Mouse (Mus musculus): ENCODE results near the gene Cic.

The Cic gene

GRCm38 (mm10) chr7:25284766-25285165 lies 17.3 kb downstream of the Cic start:
- DNase-seq = no peak

GRCm38 (mm10) chr7:25285511-25286238 lies 18.2 kb downstream of the Cic start:
- no peak for DNase-seq

DNA sequence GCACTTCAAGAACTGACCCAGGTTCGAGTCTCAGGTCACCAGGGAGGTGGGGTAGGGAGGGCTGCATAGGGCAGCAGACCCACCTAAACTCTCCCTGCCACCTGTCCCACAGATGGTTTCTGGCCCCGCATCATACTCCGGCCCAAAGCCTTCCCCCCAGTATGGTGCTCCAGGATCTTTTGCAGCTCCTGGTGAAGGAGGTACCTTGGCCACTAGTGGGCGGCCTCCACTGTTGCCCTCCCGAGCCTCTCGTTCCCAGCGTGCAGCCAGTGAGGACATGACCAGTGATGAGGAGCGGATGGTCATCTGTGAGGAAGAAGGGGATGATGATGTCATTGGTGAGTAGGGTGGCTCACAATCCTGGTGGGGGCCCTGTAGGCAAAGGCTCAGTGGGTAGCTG lies 19.5 kb downstream of the Cic start:
- DNase-seq = no peak

DNA sequence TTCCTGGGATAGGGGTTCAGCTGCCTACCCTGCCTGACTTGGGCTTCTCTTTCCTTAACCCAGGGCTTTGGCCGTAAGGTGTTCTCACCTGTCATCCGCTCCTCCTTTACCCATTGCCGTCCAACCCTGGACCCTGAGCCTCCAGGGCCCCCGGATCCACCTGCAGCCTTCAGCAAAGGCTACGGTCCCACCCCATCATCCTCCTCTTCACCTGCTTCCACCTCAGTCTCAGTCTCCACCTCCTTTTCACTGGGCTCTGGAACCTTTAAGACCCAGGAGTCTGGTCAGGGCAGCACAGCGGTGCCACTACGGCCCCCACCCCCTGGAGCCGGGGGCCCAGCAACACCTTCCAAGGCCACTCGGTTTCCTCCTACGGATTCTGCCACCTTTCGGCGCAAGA lies 20.5 kb downstream of the Cic start:
- DNase-seq = no peak

DNA sequence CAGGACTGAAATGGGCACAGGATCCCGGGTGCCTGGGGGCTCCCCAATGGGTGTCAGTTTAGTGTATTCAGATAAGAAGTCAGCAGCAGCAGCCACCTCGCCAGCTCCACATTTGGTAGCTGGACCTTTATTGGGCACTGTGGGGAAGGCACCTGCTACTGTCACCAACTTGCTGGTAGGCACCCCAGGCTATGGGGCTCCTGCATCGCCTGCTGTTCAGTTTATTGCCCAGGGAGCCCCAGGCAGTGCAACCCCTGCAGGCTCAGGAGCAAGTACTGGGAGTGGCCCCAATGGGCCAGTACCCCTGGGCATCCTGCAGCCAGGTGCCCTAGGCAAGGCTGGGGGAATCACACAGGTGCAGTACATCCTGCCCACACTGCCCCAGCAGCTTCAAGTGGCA lies 21.2 kb downstream of the Cic start:
- no peak for DNase-seq

- no peak for DNase-seq
Measured at GRCm38 (mm10) chr7:25289925-25290324, 22.4 kb downstream of the Cic start.

DNA sequence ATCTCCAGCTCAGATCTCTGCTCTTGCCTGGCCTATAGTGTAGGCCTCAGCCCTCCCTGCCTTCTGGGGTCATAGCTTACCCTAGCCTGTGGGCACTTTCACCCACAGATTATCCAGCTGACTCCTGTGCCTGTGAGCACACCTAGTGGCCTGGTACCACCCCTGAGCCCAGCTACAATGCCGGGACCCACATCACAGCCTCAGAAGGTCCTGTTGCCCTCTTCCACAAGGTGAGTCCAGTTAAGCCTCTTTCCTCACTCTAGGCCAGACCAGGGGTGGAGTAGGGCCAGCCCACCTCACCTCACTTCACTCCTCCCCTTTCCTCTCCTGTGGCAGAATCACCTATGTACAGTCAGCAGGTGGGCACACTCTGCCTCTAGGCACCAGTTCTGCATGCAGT lies 23.0 kb downstream of the Cic start:
- no peak for DNase-seq

DNA sequence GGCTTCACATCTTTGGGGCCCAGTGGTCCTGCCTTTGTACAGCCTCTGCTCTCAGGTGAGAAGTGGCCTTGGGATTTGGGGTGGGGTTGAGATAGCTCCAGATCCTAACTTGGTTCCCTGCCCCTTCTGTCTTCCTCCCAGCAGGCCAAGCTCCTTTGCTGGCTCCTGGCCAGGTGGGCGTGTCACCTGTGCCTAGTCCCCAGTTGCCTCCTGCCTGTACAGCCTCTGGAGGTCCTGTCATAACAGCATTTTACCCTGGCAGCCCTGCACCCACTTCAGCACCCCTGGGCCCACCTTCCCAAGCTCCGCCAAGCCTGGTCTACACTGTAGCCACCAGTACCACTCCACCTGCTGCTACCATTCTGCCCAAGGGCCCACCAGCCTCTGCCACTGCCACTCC lies 23.4 kb downstream of the Cic start:
- peak in 1 of 2 experiments; percentile 18 for DNase-seq

- DNase-seq = no peak
Measured at GRCm38 (mm10) chr7:25292107-25292506, 24.6 kb downstream of the Cic start.

- no peak for DNase-seq
Measured at GRCm38 (mm10) chr7:25293191-25293739, 25.8 kb downstream of the Cic start.

GRCm38 (mm10) chr7:25294495-25294894 lies 27.0 kb downstream of the Cic start:
- no peak for DNase-seq

DNA sequence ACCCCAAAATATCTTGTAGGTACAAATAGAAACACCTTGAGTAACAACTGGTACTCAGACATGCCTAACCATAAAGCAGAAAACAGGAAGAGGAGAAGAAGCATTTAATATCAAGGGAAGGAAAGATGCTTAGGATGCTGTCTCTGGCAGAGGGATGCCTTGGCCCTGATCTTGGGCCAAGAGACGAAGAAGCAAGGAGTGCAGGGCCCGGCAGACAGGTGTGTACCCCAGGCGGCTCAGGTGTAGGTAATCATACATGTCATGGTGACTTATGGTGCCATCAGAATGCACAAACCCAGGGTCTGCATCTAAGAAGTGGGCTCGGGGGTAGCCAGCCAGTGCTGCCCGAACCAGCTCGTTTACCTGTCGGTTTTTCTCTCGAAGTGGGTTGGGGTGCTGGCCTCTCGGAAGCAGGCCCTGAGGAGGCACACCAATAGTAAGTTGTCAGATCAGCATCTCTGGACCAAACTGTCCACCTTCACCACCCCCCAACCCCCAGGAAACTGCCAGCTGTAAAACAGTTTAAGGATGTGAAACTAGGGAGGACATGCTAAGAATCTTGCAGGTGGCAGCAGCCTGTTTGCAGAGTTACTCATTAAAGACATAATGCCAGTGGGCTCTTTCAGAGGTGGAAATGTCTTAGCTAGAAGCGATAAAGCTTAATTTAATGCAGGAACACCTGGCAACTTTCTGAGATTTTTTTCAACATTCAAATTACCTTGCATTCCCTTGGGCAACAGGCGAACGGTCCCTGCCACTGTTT lies 27.6 kb downstream of the Cic start:
- no peak for DNase-seq

DNA sequence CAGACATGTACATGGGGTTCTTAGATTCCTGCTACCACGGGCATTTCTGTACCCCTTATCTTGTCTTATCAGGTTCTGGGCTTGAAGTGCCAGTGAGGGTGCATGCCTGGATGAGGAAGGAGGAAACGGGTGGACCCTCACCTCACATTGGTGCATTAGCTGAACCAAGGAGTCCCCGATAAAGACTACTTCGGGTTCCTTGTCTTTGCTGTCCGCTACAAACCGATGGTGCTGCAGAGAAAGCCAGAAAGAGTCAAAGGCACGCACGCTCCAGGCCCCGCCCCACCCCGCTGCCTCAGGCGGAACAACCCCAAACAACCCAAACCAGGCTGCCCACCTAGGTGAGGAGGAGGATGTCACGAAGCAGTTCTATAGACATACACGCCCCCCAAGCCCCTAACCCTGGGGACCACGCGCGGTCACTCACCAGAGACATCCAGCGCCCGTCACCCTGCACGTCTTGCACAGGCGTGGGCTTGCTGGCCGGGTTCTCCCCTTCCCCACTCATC lies 29.5 kb downstream of the Cic start:
- DNase-seq = peak; percentile 38 to 60

GRCm38 (mm10) chr7:25297454-25298325 lies 30.2 kb downstream of the Cic start, which contains the start of gene Pafah1b3:
TSS of gene Pafah1b3 (minus strand) at chr7:25297986.
- DNase-seq = peak; percentile 51 to 65

- DNase-seq = no peak
Measured at GRCm38 (mm10) chr7:25301063-25301462, 33.6 kb downstream of the Cic start, which contains the start of gene Prr19. TSS of gene Prr19 (plus strand) at chr7:25301411.

DNA sequence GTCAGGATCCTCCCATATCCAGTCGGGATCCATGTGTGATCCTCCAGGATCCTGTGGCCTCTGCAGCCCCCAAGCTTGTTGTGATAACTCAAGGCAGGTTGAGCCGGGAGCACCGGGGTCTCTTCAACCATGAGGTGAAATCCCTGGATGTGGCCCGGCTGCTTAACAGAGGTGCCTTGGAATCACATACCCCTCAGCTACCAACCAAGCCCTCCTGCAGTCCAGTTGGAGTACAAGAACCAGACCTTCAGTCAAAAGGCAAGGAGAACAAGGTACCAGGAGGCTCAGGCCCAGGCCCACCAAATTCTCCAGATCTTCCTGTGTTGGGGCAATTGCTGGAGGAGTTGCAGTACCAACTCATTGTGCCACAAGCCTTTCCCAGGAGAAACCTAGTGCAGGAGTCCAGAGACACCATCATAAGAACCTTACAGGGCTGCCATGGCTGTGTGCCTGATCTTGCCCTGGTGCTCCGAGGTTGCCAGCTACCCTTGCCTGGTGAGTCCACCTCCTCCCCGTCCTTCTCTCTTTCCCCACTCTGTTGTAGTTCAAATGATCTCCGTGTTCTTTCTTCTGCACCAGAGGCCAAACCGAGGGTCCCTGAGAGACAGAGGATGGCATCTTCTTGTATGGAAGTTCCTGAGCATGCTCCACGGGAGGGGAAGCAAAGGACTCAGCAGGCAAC lies 35.6 kb downstream of the Cic start:
- DNase-seq = no peak

GRCm38 (mm10) chr7:25303685-25304006 lies 36.1 kb downstream of the Cic start:
- DNase-seq = no peak

DNA sequence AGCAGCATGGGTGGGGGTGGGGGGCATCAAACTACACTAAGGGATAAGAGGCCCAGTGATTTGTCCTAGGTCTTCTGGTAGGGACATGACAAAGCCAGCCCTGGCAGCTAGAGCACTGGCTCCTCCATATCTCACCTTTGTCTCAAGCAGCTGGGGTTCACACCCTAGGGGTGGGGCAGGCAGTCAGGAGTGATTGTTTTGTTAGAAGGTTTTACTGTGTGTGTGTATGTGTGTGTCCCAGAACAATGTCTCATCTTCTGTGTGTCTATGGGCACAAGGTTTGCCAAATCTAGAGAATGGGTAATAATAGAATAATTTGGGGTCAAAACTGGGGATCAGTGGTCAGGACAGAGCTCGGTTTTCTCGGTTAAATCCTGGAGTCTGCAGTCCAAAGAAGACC lies 38.0 kb downstream of the Cic start:
- DNase-seq = no peak

- no peak for DNase-seq
Measured at GRCm38 (mm10) chr7:25305956-25306613, 38.6 kb downstream of the Cic start, which contains the start of gene Tmem145. TSS of gene Tmem145 (plus strand) at chr7:25306106.

GRCm38 (mm10) chr7:25306614-25306996 lies 39.1 kb downstream of the Cic start:
- DNase-seq = no peak

DNA sequence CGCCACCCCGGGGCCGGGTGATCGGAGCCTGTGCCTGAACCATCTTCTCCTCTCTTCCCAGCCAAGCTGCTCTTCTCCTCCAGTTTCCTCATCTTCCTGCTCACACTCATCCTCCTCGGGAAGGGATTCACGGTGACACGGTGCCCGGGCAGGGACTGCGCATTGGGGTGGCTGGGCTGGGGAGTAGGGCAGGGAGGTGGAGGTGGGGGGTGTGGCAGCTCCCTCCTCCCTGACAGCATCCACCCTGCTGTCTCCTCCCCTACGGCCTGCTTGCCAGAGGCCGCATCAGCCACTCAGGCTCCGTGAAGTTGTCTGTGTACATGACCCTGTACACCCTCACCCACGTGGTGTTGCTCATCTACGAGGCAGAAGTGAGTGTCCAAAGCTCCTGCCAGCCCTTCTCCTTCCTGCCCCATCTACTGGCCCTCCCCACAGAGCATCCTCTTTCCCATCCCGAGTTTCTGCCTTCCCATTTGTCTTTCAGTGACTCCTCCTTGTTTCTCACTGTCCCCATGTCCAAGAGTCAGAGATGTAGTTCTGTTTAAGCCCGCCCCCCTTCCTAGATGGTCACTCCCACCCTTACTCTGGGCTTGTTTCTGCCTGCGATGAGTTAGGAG lies 41.3 kb downstream of the Cic start:
- no peak for DNase-seq
